Mouse (Mus musculus): ENCODE measurements at regions not wholly inside any gene's neighbourhood (a gene's known extent, or its start where the extent isn't known, plus 50 kb on each side); places are given as distances from the start of the nearest gene placed in this dataset.
"Not testable (repeated sequence)": the region's sequence is repeated elsewhere in the genome, so short reads cannot be mapped to it uniquely, and the experiment has no call there.

DNA sequence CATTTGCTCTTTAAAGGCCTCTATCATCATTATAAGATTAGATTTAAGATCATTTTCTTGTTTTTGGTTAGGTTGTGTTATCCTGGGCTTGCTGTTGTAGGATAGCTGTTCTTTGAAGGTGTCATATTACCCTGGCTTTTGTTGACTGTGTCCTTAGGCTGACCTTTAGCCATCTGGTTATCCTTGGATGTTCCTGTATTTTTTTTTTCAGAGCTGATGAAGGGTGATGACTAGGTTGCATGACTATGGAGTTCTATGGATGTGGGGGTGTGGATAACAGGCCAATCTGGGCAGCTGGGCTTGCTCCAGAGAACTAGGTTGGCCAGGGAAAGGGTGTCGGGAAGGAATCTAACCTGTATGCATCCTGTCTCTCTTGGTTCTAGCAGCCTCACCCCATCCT is 74.2 kb downstream of the Dmrta1 start:
- no peak for DNase-seq (ENCODE audit: low spot score in 2 of 2)

DNA sequence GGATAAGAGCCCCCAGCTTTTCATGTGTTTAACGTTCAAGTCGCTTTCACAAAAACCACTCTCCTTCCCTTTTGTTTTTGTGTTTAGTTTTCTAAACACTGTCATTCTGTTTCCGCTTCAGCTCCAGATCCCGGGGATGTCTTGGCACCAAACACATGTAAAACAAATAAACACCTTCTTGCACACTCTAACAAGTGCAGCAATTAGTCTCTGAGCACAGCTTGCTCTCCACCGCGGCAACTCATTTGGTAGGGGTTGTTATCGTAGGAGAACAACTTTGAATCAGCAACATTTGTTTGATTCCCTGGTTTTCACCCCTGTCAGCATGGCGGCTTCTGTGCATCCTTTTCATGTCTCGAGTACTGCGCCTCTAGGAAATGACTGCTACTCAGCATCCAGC is 97.0 kb downstream of the Dmrta1 start:
- peak; percentile 11 to 46 for DNase-seq (ENCODE audit: low spot score in 2 of 2)

DNA sequence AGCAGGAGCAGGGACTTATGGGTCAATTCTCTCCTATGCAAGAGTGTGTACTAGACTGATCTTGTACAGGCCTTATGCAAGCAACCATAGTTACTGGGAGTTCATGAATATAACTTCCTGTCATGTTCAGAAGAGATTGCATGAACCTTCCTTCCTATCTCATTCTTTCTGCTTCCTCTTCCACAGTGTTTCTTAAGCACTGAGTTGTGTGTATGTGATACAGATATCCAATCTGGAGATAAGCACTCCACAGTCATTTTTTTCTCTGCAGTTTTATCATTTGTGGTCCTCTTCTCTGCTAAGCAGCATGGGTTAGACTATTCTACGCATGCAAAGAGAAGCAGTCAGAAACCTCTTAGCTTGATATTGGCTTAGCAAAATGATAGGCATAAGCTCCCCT is 102.3 kb downstream of the Dmrta1 start:
- DNase-seq (ENCODE audit: low spot score in 2 of 2), result no peak

DNA sequence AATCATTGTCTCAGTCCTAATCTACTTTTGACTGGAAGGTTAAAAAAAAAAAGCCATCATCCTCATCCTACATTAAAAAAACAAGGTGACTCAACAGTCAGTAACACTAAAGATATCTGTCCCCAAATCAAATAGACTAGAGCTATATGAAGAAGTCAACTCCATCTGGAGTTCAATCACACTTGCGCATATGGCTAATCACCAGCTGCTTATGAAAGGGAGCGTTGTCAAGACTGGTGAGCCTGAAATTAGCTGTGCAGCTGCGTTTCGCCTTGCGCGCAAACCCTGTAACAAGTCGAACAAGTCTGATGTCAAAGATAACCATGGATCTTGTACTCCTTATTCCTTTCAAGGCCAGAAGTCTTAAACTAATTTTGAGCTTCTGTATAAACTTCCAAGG is 137.6 kb downstream of the Dmrta1 start:
- DNase-seq (ENCODE audit: low spot score in 2 of 2), result no peak

DNA sequence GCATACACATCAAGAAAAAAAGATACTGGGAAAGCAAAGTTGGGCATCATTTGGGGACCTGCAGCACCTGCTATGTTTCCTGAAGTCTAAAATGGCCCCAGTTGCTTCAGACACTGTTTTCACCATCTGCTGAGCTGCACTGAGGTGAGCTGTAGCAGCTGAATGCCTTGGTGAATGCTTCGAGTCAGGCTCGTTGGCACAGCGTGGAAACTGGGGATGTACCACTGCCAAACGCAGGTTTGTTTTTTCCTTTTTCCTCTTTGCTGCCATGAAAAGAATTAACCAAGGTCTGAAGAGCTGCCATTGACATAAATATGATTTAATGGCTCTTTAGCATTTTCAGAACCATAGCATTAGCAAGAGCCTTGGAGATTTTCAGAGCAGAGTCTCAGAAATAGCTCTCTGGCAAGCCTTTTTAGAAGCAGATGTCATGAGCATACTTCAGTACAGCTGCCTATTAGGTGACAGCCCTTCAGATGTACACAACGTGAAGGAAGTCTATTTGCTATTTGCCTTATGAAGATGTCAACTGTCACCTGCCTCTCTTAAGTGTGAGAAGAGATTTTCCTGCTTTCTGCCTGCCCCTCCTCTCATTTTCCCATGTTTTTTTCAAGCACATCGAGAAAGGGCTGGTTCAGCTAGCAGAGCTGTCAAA is 155.4 kb downstream of the Dmrta1 start:
- peak; percentile 1 to 3 for DNase-seq (ENCODE audit: low spot score in 2 of 2)

DNA sequence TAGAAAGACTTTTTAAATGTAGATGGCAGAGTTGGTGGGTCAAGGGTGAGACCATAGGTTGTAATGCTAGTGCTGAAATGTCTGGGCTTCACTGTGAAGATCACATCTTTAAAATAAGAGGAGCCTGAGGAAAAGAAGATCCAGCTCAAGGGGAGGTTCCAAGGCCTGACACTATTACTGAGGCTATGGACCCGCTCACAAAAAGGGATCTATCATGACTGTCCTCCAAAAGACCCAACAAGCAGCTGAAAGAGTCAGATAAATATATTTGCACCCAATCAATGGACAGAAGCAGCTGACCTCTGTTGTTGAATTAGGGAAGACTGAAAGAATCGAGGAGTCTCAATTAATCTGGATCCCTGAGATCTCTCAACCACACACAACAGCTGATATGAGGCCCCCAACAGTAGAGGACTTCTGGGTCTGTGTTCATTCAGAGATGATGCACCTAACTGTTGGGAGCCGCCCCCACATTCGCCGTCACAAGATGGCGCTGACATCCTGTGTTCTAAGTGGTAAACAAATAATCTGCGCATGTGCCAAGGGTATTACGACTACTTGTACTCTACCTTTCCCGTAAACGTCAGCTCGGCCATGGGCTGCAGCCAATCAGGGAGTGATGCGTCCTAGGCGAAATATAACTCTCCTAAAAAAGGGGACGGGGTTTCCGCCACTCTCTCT is 196.3 kb downstream of the Dmrta1 start:
- DNase-seq (ENCODE audit: low spot score in 2 of 2), result peak; percentile 3 to 7

DNA sequence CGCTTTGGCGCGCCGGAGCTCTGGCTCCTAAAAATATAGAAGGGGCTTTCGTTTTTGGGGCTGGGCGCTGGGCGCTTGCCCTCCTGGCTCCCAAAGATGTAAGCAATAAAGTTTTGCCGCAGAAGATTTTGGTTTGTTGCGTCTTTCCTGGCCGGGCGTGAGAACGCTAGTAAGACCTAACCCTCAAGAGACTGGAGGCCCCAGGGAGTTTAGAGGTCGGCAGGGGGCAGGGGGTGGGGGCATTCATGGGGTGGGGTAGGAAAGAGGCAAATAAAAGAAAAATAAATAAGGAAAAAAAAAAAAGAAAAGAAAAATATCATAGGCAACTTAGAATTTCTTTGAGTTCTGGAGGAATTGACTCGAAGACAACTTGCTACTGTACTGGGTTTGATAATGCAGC is 196.9 kb downstream of the Dmrta1 start:
- not testable (repeated sequence) for DNase-seq (ENCODE audit: low spot score in 2 of 2)

DNA sequence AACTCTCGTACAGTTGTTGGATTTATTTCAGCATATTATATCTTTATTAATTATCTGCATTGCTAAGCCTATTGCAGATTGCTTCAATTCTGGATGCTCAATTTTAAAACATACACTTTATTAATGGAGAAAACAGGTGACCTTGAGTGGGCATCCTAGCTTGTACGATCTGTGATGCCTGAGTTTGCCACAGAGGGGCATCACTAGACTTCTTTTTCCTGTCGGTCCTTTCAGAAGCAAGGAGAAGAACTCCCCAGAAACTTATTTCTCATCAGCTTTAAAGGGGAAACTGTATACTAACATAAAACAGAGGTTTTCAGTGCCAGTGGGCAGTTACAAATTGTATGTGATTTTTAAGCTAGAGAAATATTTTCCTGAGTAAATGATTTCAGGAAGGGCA is 201.8 kb downstream of the Dmrta1 start:
- peak in 1 of 2 experiments; percentile 8 for DNase-seq (ENCODE audit: low spot score in 2 of 2)

DNA sequence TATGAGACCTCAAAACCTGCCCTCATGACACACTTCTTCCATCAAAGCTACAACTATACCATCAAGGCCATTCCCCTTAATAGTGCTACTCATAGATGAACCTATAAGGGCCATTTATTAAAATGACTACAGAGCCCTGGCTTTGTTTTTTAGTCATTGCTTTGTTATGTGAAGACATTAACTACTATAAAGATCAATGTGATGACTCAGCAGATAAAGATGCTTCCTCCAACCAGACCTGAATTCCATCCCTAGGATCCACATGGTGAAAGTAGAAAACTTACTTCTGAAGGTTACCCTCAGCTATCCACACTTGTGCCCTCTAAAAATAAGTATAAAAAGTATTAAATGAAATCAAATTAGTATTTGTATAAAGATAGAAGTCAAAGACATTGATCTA is 230.4 kb downstream of the Dmrta1 start:
- DNase-seq (ENCODE audit: low spot score in 2 of 2), result no peak

DNA sequence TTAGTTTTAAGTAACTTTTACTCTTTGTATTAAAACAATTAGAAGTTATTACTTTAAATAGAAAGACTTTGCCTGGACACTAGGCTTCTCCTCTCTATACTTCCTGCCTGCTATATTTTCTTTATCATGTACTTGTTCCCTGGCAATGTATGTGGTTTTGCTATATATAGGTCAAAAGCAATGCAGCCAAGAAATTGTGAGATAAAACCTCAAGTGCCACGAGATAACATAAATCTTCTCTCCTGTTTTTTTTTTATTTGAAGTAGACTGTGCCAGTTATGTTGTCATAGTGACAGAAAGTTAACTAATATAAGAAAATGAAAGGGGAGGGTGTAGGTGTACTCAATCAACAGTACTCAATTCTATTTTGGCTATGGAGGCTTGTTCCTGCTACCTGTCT is 258.4 kb downstream of the Dmrta1 start:
- DNase-seq (ENCODE audit: low spot score in 2 of 2), result no peak

DNA sequence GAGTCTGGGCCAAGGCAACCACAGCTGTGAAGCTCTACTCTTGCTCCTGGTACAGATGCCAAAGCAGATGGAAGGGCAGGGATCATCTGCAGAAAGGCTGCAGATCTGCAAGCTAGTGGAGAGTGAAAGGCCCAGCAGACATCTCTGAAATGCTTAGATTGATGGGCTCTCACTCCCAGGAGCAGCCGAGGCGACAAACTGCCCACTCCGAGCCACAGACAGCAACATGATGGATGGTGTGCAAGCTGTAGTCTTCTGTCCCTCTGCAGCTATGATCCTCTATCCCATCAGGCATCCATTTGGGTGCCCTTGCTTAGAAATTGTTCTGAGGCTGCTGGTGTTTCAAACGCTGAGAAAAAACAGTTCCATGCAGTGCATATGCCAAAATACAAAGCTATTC is 262.1 kb downstream of the Dmrta1 start:
- DNase-seq (ENCODE audit: low spot score in 2 of 2), result no peak

DNA sequence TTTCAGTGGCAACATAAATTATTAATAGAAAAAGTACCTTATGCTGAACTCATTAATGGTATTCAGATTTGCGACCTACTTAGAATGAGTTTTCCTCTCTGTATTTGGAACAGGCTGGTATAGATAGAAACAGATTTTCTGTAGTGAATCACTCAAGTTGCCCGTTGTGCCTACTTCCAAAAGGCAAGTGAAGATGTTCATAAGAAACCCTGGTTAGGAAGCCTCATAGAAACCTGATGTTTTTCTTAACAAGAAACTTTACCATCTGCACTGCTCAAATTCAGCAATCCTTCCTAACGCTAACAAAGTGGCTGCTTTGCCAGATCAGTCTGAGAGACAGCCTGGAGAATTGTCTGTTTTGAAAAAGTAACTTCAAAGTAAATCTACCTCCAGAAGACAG is 242.5 kb upstream of the Zfp352 start:
- DNase-seq (ENCODE audit: low spot score in 2 of 2), result peak in 1 of 2 experiments; percentile 9

DNA sequence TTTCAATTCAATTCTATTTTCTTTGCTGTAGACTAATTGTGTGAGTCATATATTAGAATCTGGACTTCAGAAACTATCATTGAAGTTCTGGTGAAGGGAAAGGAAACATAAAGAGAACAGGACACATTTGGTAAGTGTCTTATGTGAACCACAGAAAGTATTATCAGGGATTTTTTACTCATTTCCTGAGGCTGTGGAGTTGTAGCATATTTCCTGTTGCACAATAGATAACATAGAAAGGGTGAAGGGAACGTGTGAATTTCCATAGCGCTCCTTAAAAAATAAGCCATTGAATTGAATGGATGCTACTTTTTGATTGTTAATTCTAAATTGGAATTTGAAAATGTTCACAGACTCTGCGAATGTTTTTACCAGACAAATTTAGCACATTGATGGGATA is 215.2 kb upstream of the Zfp352 start:
- no peak for DNase-seq (ENCODE audit: low spot score in 2 of 2)

DNA sequence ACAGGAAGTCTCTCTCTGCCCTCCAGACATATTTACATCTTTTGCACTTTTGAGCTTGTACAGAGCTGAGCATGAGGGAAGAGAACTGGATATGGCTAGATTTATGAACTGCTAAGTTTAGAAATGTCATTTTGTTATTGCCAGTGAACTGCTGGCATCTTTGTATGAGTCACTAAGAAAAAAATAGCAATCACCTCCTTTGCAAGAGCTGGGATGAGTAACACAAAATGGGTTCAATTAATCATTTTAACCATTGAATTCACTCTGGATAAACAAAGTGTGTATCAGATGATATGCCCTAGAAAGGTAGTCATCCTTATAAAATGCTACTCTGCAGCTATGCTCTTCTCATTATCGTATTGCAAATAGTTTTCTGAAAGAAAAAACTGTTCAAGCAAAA is 214.7 kb upstream of the Zfp352 start:
- DNase-seq (ENCODE audit: low spot score in 2 of 2), result peak in 1 of 2 experiments; percentile 13

DNA sequence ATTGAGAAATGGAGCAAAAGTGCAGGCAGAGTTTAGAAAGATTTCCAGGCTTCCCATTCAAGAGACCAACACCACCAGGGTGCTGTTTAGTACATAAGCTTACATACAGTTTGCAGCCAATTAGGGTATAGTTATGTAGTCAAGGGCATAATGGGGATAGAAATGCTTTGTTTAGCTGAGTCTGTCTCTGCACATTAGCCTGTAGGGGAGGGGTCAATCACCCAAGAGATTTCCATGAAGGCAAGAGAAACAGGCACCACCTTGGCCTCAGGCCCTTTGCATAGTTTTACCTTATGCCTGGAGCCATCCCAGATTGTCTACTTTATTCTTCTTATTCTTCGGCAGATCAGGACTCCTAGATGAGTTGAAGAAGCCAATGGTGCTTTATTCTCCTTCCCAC is 205.9 kb upstream of the Zfp352 start:
- no peak for DNase-seq (ENCODE audit: low spot score in 2 of 2)

DNA sequence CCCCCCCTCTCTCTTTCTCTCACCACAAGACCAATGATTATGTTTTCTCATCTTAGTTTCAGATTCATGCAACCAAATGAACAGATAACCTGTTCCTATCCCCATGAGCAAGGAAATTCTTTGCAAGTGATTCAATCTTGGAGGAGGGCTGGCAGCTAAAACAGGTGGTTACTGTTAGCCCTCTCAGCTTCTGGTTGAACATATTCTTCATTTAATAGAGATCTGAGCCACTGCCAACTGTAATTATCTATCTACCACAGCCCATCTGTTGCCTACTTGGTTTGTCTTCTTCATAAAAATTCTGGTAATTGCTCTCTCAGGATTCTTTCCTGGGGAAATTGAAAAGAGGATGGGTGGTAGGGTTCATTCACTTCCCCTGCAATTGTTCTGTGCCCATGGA is 204.4 kb upstream of the Zfp352 start:
- DNase-seq (ENCODE audit: low spot score in 2 of 2), result peak in 1 of 2 experiments; percentile 35
